Mouse (Mus musculus) lung, embryonic 15.5 days (tissue): Measurements from ENCODE around the gene Muc4. TPM values are rescaled to one million over a fixed set of nuclear protein-coding genes. Genes with fewer than 3 reads are reported as not detected.

Experiments used
- ATAC-seq: fragments of 200-750 bp; cut with Nextera tagmentation; 2 replicates; pipeline ENCODE4 v1.8.0; 2017; ENCODE audit warnings: moderate number of reproducible peaks, borderline replicate concordance; ENCODE audit not compliant: low FRiP score, low TSS enrichment; ENCODE audit errors: extremely low read depth
- H3K27ac ChIP-seq: fragments of 300-500 bp; sonication (generic); 2 replicates; pipeline ENCODE4 v1.5.1; 2015; ENCODE audit warnings: moderate library complexity, mild to moderate bottlenecking, inconsistent platforms
- H3K27me3 ChIP-seq: fragments of 300-500 bp; sonication (generic); 2 replicates; pipeline ENCODE4 v1.6.1; 2015; ENCODE audit warnings: inconsistent platforms
- H3K36me3 ChIP-seq: fragments of 300-500 bp; sonication (generic); 2 replicates; pipeline ENCODE4 v1.6.1; 2015; ENCODE audit warnings: inconsistent platforms
- H3K4me1 ChIP-seq: fragments of 300-500 bp; sonication (generic); 2 replicates; pipeline ENCODE4 v1.6.1; 2015; ENCODE audit warnings: inconsistent platforms
- H3K4me2 ChIP-seq: fragments of 300-500 bp; sonication (generic); 2 replicates; pipeline ENCODE4 v1.6.1; 2015; ENCODE audit warnings: inconsistent platforms, mild to moderate bottlenecking, moderate library complexity
- H3K4me3 ChIP-seq: fragments of 300-500 bp; sonication (generic); 2 replicates; pipeline ENCODE4 v1.5.1; 2015; ENCODE audit warnings: mild to moderate bottlenecking, inconsistent platforms
- H3K9ac ChIP-seq: fragments of 300-500 bp; sonication (generic); 2 replicates; pipeline ENCODE4 v1.6.1; 2015; ENCODE audit warnings: inconsistent platforms
- H3K9me3 ChIP-seq: fragments of 300-500 bp; sonication (generic); 2 replicates; pipeline ENCODE4 v1.6.1; 2016; ENCODE audit warnings: inconsistent platforms
- WGBS: fragments of 180-500 bp; shearing (Covaris S2); methylation state at CpG from one replicate; pipeline ENCODE4 v1.1.7; 2015; 5-methylcytosine and 5-hydroxymethylcytosine counted together
- polyA plus RNA-seq: library from polyadenylated mRNA; unstranded; fragments of >200 nt; fragmentation: Nextera tagmentation; extraction: Ambion mirVana; gene quantifications from 2 replicates; pipeline ENCODE4 v1.2.1, GENCODE M21; 2015

Muc4 gene
- polyA plus RNA-seq, 1 experiment from 2014 or later, result 1.7 TPM

DNA sequence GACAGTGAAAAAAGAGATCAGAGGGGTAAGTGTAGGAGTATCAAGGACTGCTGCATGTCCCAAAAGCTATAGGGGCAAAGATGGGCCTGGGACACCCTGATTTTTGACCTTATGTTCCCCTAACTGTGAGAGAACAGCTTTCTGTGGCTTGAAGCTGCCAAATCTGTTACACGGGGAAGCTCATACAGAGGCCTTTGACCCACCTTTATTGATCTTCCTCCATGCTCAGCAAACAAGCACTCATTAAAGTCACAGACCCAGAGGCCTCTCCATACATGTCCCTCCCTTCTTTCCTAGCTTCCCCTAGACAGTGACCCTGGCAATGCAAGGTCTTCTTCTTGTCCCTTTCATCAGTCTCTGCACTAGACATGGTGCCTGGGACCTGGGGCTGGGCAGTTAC is 7.0 kb upstream of the Muc4 start:
- no peaks in the 10 kb centered on the region for H3K36me3 ChIP-seq
- no peak overlapping the region for H3K27ac ChIP-seq
- no peak overlapping the region for H3K4me2 ChIP-seq
- no peak overlapping the region for H3K9ac ChIP-seq
- H3K4me1 ChIP-seq, result no peaks in the 10 kb centered on the region
- WGBS, result 31% methylated on average over 1 of the region's 1 CpGs
- H3K4me3 ChIP-seq, result no peak overlapping the region
- no peak for ATAC-seq
- H3K27me3 ChIP-seq, result no peaks in the 10 kb centered on the region
- H3K9me3 ChIP-seq, result no peaks in the 10 kb centered on the region

- Histone ChIP-seq H3K36me3 (no peaks in the 10 kb centered on the region), H3K4me3 (no peak overlapping the region), H3K27ac (no peak overlapping the region), H3K4me2 (no peak overlapping the region), H3K9me3 (no peaks in the 10 kb centered on the region), H3K4me1 (0 out of 2 replicates have a peak, but pooled peaks cover 6% of the 10 kb centered on the region), H3K9ac (no peak overlapping the region), H3K27me3 (no peaks in the 10 kb centered on the region)
- no peak for ATAC-seq
- 78% methylated on average over 3 of the region's 3 CpGs for WGBS
Measured at GRCm38 (mm10) chr16:32733213-32733612, 2.5 kb upstream of the Muc4 start.

- 38% methylated on average over 3 of the region's 3 CpGs for WGBS
- no peaks in the 10 kb centered on the region for H3K9me3 ChIP-seq
- H3K27ac ChIP-seq, result peak overlapping the region; percentile 30; the same call in 1 of the 2 replicates
- no peak overlapping the region for H3K9ac ChIP-seq
- H3K4me2 ChIP-seq, result no peak overlapping the region
- no peaks in the 10 kb centered on the region for H3K27me3 ChIP-seq
- peak; percentile 56 for ATAC-seq
- H3K4me1 ChIP-seq, result 0 out of 2 replicates have a peak, but pooled peaks cover 6% of the 10 kb centered on the region
- H3K4me3 ChIP-seq, result no peak overlapping the region
- H3K36me3 ChIP-seq, result no peaks in the 10 kb centered on the region
Measured at GRCm38 (mm10) chr16:32736022-32736421, 336 bp downstream of the Muc4 start.

GRCm38 (mm10) chr16:32740003-32740663 is 4.4 kb downstream of the Muc4 start:
- Histone ChIP-seq H3K27ac (no peak overlapping the region), H3K9ac (no peak overlapping the region), H3K4me1 (0 out of 2 replicates have a peak, but pooled peaks cover 6% of the 10 kb centered on the region), H3K36me3 (no peaks in the 10 kb centered on the region), H3K27me3 (no peaks in the 10 kb centered on the region), H3K4me3 (no peak overlapping the region), H3K9me3 (no peaks in the 10 kb centered on the region), H3K4me2 (no peak overlapping the region)
- 71% methylated on average over 8 of the region's 8 CpGs for WGBS
- ATAC-seq, result no peak

DNA sequence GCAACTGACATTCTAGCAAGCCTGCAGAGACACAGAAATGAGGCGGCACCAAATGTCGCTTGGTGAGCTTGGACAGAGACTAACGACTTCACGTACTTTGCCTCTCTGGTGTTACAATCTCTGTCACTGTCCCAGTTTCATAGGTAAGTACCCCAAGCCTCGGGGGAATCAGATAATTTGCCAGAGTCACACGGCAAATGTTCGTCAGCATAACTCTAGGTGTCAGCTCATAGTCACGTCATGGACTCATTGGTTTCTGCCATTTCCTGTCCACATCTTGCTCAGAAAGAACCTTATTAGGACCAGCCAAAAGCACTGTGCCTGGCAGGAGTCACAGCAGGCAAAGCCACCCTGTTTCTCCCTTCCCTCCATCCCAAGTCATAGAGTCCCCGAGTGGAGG is 5.7 kb downstream of the Muc4 start:
- no peaks in the 10 kb centered on the region for H3K9me3 ChIP-seq
- H3K4me2 ChIP-seq, result no peak overlapping the region
- H3K27me3 ChIP-seq, result no peaks in the 10 kb centered on the region
- WGBS, result 80% methylated on average over 9 of the region's 9 CpGs
- H3K4me3 ChIP-seq, result no peak overlapping the region
- H3K36me3 ChIP-seq, result no peaks in the 10 kb centered on the region
- ATAC-seq, result no peak
- H3K9ac ChIP-seq, result no peak overlapping the region
- no peak overlapping the region for H3K27ac ChIP-seq
- H3K4me1 ChIP-seq, result peaks cover 5% of the 10 kb centered on the region; the same call in 1 of the 2 replicates

DNA sequence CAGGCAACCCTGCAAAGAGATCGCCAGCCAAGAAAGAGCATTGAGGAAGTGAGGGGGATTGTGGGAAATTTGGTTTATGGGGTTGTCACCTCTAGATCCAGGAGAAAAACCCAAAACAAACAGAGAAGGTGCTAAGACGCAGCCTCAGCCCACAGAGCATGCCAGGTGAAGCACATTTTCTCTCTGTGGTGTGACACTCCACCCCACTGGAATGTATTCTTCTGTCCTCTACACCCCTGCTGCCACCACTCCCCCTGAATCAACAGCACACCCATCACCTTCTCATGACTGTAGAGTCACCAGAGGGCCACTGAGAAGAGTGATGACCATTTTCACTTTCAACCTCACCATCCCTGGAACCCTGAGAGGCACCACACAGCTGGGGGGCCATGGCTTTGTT is 7.0 kb downstream of the Muc4 start:
- no peaks in the 10 kb centered on the region for H3K27me3 ChIP-seq
- H3K9me3 ChIP-seq, result no peaks in the 10 kb centered on the region
- no peak overlapping the region for H3K4me2 ChIP-seq
- H3K4me3 ChIP-seq, result no peak overlapping the region
- ATAC-seq, result no peak
- WGBS, result 70% methylated on average over 2 of the region's 2 CpGs
- no peaks in the 10 kb centered on the region for H3K36me3 ChIP-seq
- peaks cover 3% of the 10 kb centered on the region; the same call in 1 of the 2 replicates for H3K4me1 ChIP-seq
- no peak overlapping the region for H3K9ac ChIP-seq
- no peak overlapping the region for H3K27ac ChIP-seq

- no peak overlapping the region for H3K4me2 ChIP-seq
- ATAC-seq, result no peak
- no peak overlapping the region for H3K4me3 ChIP-seq
- H3K9me3 ChIP-seq, result no peaks in the 10 kb centered on the region
- no peaks in the 10 kb centered on the region for H3K36me3 ChIP-seq
- peak overlapping the region; percentile 59 for H3K27ac ChIP-seq
- 47% methylated on average over 6 of the region's 6 CpGs for WGBS
- peaks cover 3% of the 10 kb centered on the region; the same call in 1 of the 2 replicates for H3K4me1 ChIP-seq
- no peak overlapping the region for H3K9ac ChIP-seq
- H3K27me3 ChIP-seq, result no peaks in the 10 kb centered on the region
Measured at GRCm38 (mm10) chr16:32745852-32746251, 10.2 kb downstream of the Muc4 start.

DNA sequence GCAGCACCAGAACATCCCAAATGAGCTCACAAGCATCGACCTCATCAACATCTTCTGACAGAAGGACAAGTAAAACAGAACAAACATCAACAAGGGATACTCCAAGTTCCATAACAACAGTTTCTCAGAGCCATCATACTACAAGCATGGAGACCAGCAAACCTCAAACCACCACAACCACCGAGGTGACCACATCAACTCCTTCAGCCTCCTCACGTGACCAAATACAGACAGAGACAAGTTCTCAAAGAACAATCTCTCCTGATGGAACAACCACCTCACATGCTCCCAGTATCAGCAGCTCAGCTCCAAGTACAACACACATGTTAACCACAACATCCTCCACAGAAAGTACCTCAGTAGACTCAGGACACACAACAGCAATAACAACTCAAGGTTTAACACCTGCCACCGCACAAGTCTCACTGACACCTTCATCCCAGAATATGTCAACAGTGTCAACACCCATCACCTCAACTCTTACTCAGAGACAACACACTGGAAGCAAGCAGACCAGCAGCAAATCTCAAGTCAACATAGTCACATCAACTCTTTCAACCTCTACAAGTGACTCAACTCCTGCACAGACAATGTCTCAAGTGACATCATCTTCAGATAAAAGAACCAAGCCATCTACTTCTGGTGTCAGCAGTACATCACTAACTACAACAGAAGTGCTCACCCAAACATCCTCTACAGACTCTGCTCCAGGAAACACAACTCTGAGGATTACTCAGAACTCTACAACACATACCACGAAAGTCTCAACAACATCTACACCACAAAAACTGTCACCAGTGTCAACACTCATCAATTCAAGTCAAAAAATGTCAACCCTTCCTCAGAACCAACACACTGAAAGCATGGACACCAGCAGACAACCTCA is 14.8 kb downstream of the Muc4 start:
- no peaks in the 10 kb centered on the region for H3K27me3 ChIP-seq
- H3K36me3 ChIP-seq, result no peaks in the 10 kb centered on the region
- no peak overlapping the region for H3K4me3 ChIP-seq
- peaks cover 3% of the 10 kb centered on the region; the same call in 1 of the 2 replicates for H3K4me1 ChIP-seq
- no peak overlapping the region for H3K4me2 ChIP-seq
- H3K9ac ChIP-seq, result no peak overlapping the region
- no peak overlapping the region for H3K27ac ChIP-seq
- H3K9me3 ChIP-seq, result no peaks in the 10 kb centered on the region
- ATAC-seq, result no peak
- 83% methylated on average over 5 of the region's 5 CpGs for WGBS

DNA sequence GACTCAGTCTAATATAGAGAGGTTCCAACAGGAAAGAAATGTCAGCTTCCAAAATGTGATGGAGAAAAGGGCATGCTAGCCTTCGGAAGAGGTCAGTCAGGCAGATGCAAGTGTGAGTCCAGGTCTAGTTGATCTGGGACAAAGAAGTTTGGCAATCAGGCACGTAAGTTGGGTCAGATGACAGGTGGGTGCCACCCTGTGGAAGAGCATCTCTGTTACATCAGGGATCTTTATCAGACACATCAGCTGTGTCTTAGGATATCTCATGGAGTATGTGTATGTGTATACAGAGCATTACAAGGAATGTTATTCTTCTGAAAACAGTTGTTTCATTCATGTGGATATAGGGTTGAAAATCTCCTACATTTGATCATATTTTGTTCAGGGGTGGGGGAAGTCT is 28.9 kb downstream of the Muc4 start:
- Histone ChIP-seq H3K27ac (no peak overlapping the region), H3K36me3 (no peaks in the 10 kb centered on the region), H3K4me3 (no peak overlapping the region), H3K4me2 (no peak overlapping the region), H3K27me3 (no peaks in the 10 kb centered on the region), H3K9ac (no peak overlapping the region), H3K4me1 (no peaks in the 10 kb centered on the region), H3K9me3 (no peaks in the 10 kb centered on the region)
- ATAC-seq, result no peak
- 78% methylated on average over 2 of the region's 2 CpGs for WGBS

GRCm38 (mm10) chr16:32764961-32765360 is 29.3 kb downstream of the Muc4 start:
- H3K4me3 ChIP-seq, result no peak overlapping the region
- H3K36me3 ChIP-seq, result no peaks in the 10 kb centered on the region
- no peak for ATAC-seq
- no peak overlapping the region for H3K27ac ChIP-seq
- H3K9ac ChIP-seq, result no peak overlapping the region
- H3K4me1 ChIP-seq, result no peaks in the 10 kb centered on the region
- H3K27me3 ChIP-seq, result no peaks in the 10 kb centered on the region
- 70% methylated on average over 6 of the region's 6 CpGs for WGBS
- no peak overlapping the region for H3K4me2 ChIP-seq
- H3K9me3 ChIP-seq, result no peaks in the 10 kb centered on the region

DNA sequence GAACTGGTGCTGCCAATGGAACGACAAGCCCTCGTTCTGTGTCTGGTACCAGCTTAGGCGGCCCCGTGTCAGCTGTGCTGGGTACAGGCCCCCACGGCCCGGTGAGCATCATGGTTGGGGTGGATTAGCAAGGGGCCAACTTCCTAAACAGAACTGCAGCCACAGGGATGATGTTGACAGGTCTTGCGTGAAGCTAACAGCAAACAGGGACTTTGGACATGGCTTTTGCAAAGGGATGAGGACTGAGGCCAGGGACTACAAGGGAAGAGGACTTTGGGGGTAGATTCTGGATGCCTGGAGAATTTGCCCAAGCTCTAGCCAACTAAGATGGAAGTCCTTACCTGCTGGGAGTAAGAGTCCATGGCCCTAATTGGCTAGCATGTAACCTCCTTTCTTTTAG is 31.2 kb downstream of the Muc4 start:
- H3K4me3 ChIP-seq, result no peak overlapping the region
- no peak overlapping the region for H3K27ac ChIP-seq
- H3K36me3 ChIP-seq, result no peaks in the 10 kb centered on the region
- H3K9ac ChIP-seq, result no peak overlapping the region
- no peaks in the 10 kb centered on the region for H3K9me3 ChIP-seq
- WGBS, result 89% methylated on average over 7 of the region's 7 CpGs
- no peaks in the 10 kb centered on the region for H3K4me1 ChIP-seq
- no peak overlapping the region for H3K4me2 ChIP-seq
- no peak for ATAC-seq
- H3K27me3 ChIP-seq, result no peaks in the 10 kb centered on the region

- Histone ChIP-seq H3K4me3 (no peak overlapping the region), H3K4me2 (no peak overlapping the region), H3K9ac (no peak overlapping the region), H3K27ac (no peak overlapping the region), H3K36me3 (no peaks in the 10 kb centered on the region), H3K27me3 (no peaks in the 10 kb centered on the region), H3K9me3 (no peaks in the 10 kb centered on the region), H3K4me1 (no peaks in the 10 kb centered on the region)
- WGBS, result 77% methylated on average over 10 of the region's 10 CpGs
- no peak for ATAC-seq
Measured at GRCm38 (mm10) chr16:32776676-32777075, 41.0 kb downstream of the Muc4 start.
